Mouse (Mus musculus) neural tube, embryonic 11.5 days (tissue): ENCODE data around the gene Smarca2. TPM values are rescaled to one million over a fixed set of nuclear protein-coding genes. Genes with fewer than 3 reads are reported as not detected.
A peak's percentile ranks its signal among the peaks of the same experiment; 100 is the strongest.
"Not testable (repeated sequence)": the region's sequence is repeated elsewhere in the genome, so short reads cannot be mapped to it uniquely, and the experiment has no call there.

Experiments
- ATAC-seq: fragments of 200-750 bp; cut with Nextera tagmentation; 2 replicates; pipeline ENCODE4 v1.8.0; 2017; ENCODE audit warnings: moderate number of reproducible peaks, mild to moderate bottlenecking, moderate TSS enrichment, moderate library complexity; ENCODE audit not compliant: insufficient read depth, low FRiP score, low TSS enrichment
- DNase-seq: peaks from one replicate; pipeline ENCODE4 v3.0.0-alpha.2; 2015; ENCODE audit warnings: low spot score
- H3K27ac ChIP-seq: fragments of 300-500 bp; sonication (generic); 2 replicates; pipeline ENCODE4 v1.5.1; 2014; ENCODE audit warnings: low read depth, mild to moderate bottlenecking, low read length
- H3K27me3 ChIP-seq: fragments of 300-500 bp; sonication (generic); 2 replicates; pipeline ENCODE4 v1.6.1; 2014; ENCODE audit warnings: mild to moderate bottlenecking, low read length, mixed read lengths; ENCODE audit not compliant: control insufficient read depth, insufficient read depth
- H3K36me3 ChIP-seq: fragments of 300-500 bp; sonication (generic); 2 replicates; pipeline ENCODE4 v1.6.1; 2014; ENCODE audit warnings: mild to moderate bottlenecking, low read length, moderate library complexity, mixed read lengths; ENCODE audit not compliant: control insufficient read depth, insufficient read depth
- H3K4me1 ChIP-seq: fragments of 300-500 bp; sonication (generic); 2 replicates; pipeline ENCODE4 v1.6.1; 2014; ENCODE audit warnings: low read length, mixed read lengths; ENCODE audit not compliant: control insufficient read depth, insufficient read depth
- H3K4me2 ChIP-seq: fragments of 300-500 bp; sonication (generic); 2 replicates; pipeline ENCODE4 v1.6.1; 2014; ENCODE audit warnings: low read depth, mild to moderate bottlenecking, moderate library complexity
- H3K4me3 ChIP-seq: fragments of 300-500 bp; sonication (generic); 2 replicates; pipeline ENCODE4 v1.5.1; 2014; ENCODE audit warnings: low read depth, low read length
- H3K9ac ChIP-seq: fragments of 300-500 bp; sonication (generic); 2 replicates; pipeline ENCODE4 v1.6.1; 2014; ENCODE audit warnings: mild to moderate bottlenecking, low read length
- H3K9me3 ChIP-seq: fragments of 300-500 bp; sonication (generic); 2 replicates; pipeline ENCODE4 v1.6.1; 2016; ENCODE audit warnings: low read length; ENCODE audit not compliant: control insufficient read depth
- WGBS: fragments of 180-500 bp; shearing (Covaris S2); extraction: QIAGEN DNeasy Blood & Tissue Kit; methylation state at CpG from one replicate; pipeline ENCODE4 v1.1.7; 2014; 5-methylcytosine and 5-hydroxymethylcytosine counted together
- polyA plus RNA-seq: library from polyadenylated mRNA; unstranded; fragments of >200 nt; fragmentation: Nextera tagmentation; extraction: Ambion mirVana; gene quantifications from 2 replicates; pipeline ENCODE4 v1.2.1, GENCODE M21; 2014

Gene Smarca2
- polyA plus RNA-seq, 1 experiment from 2014 or later, result 26.1 TPM

DNA sequence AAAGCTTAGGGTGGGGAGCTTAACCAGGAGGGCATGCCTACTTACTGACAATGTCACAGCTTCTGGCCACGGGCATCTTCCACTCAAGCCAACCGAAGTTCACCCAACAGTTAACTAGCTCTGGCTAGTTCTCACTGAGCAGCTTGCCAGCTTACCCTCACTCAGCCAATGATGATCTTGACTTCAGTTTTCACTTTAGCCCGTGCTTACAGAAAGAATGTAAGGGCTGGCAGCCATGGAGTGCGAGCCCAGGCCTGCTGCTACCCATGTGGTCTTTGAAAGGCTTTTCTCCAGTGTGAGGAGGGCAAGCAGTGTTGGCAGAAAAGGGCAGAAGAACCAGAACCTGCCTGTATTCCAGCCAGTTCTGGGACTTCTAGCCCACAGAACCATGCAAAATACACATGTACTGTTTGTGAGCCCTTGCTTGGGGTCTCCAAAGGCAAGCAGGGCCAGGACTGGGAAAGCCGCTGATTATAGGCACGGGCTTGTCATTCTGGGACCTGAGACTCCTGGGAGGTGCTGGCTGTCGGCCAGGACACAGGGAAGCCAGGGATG is 128.8 kb downstream of the Smarca2 start:
- no peak overlapping the region for H3K27ac ChIP-seq
- DNase-seq (no peak), ATAC-seq (no peak)
- H3K36me3 ChIP-seq, result no peaks in the 10 kb centered on the region
- H3K27me3 ChIP-seq, result no peaks in the 10 kb centered on the region
- no peak overlapping the region for H3K4me3 ChIP-seq
- H3K9me3 ChIP-seq, result no peaks in the 10 kb centered on the region
- 0 out of 2 replicates have a peak, but pooled peaks cover 5% of the 10 kb centered on the region for H3K4me1 ChIP-seq
- no peak overlapping the region for H3K4me2 ChIP-seq
- no peak overlapping the region for H3K9ac ChIP-seq
- WGBS, result 76% methylated on average over 7 of the region's 7 CpGs

DNA sequence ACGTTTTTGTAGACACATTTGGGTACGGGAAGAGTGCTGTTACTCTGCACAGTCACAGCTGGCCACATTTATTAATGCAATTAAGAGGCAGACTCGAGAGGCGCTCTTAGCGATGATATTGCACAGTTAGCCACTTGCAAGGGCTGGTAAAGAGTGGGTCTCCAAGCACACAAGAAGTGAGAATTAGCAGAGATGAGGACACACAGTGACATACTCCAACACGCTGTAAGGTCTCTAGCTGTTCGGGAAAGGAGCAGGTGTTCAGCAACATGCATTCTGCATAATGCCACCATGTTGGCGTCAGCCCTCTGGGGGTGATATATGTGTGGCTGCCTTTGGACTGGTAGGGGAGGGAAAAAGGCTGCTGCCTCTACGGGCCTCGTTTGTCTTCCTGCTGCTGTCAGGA is 129.9 kb downstream of the Smarca2 start:
- Histone ChIP-seq H3K4me3 (no peak overlapping the region), H3K36me3 (no peaks in the 10 kb centered on the region), H3K9ac (no peak overlapping the region), H3K9me3 (no peaks in the 10 kb centered on the region), H3K27me3 (no peaks in the 10 kb centered on the region), H3K27ac (no peak overlapping the region), H3K4me1 (0 out of 2 replicates have a peak, but pooled peaks cover 5% of the 10 kb centered on the region), H3K4me2 (no peak overlapping the region)
- 66% methylated on average over 10 of the region's 10 CpGs for WGBS
- 0 out of 2 replicates have a peak, but pooled peaks have one; percentile 60 for ATAC-seq
- DNase-seq, result peak; percentile 17

DNA sequence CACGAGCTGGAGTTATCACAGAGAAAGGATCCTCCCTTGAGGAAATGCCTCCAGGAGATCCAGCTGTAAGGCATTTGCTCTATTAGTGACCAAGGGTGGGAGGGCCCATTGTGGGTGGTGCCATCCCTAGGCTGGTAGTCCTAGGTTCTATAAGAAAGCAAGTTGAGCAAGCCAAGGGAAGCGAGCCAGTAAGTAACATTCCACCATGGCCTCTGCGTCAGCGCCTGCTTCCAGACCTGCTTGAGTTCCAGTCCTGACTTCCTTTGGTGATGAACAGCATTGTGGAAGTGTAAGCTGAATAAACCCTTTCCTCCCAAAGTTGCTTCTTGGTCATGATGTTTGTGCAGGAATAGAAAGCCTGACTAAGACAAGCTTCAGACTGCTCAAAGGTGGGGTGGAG is 140.2 kb downstream of the Smarca2 start:
- H3K36me3 ChIP-seq, H3K4me2 ChIP-seq, H3K4me3 ChIP-seq, DNase-seq, H3K9ac ChIP-seq, H3K4me1 ChIP-seq, H3K27me3 ChIP-seq, ATAC-seq, H3K27ac ChIP-seq, H3K9me3 ChIP-seq: not testable (repeated sequence)
- WGBS, result 94% methylated on average over 4 of the region's 4 CpGs

DNA sequence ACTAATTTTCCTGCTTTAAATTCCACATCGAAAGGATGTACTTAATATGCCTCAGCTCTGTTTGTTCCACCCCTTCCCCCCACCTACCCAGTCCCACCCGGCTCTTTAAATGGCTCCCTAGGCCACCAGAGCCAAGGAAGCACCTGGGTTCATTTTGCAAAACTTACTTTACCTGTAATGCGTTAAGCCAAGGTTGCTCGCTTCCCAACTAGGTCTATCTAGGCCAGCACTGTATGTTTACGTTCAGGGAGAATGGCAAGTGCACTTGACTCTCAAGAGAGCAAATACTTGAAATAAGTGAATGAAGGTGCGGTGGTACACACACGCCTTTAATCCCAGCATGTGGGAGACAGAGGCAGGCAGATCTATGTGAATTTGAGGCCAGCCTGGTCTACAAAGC is 140.7 kb downstream of the Smarca2 start:
- ATAC-seq, result no peak
- no peak overlapping the region for H3K9ac ChIP-seq

DNA sequence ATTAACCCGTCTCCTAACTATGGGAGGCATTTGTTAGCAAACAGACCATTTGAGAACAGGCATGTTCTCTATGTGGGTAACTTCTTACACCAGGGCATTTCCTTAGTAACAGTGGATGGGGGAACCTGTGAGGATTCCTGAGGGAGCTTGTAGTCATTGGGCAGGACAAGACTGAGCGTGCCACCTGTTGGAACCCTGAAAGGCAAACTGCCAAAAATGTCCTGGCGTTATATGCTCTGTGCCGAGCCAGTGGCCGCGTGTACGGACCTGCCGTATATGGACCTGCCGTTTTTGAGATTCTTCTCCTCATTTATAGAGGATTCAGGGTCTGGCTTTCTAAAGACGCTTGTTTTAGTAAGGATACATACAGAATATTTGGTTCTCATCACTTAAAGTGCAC is 141.4 kb downstream of the Smarca2 start:
- no peaks in the 10 kb centered on the region for H3K9me3 ChIP-seq
- H3K4me2 ChIP-seq, result no peak overlapping the region
- 88% methylated on average over 10 of the region's 10 CpGs for WGBS
- H3K27ac ChIP-seq, result no peak overlapping the region
- H3K27me3 ChIP-seq, result no peaks in the 10 kb centered on the region
- no peak overlapping the region for H3K4me3 ChIP-seq
- peaks cover 5% of the 10 kb centered on the region; the same call in 1 of the 2 replicates for H3K4me1 ChIP-seq
- H3K9ac ChIP-seq, result no peak overlapping the region
- DNase-seq, result no peak
- H3K36me3 ChIP-seq, result no peaks in the 10 kb centered on the region
- ATAC-seq, result no peak

More for the DNA sequence above, 140.7 kb downstream of the Smarca2 start:
- Histone ChIP-seq H3K4me3 (no peak overlapping the region), H3K4me1 (peaks cover 5% of the 10 kb centered on the region; the same call in 1 of the 2 replicates), H3K4me2 (no peak overlapping the region), H3K27ac (no peak overlapping the region), H3K9me3 (no peaks in the 10 kb centered on the region), H3K36me3 (no peaks in the 10 kb centered on the region), H3K27me3 (no peaks in the 10 kb centered on the region)
- 95% methylated on average over 7 of the region's 7 CpGs for WGBS
- no peak for DNase-seq

DNA sequence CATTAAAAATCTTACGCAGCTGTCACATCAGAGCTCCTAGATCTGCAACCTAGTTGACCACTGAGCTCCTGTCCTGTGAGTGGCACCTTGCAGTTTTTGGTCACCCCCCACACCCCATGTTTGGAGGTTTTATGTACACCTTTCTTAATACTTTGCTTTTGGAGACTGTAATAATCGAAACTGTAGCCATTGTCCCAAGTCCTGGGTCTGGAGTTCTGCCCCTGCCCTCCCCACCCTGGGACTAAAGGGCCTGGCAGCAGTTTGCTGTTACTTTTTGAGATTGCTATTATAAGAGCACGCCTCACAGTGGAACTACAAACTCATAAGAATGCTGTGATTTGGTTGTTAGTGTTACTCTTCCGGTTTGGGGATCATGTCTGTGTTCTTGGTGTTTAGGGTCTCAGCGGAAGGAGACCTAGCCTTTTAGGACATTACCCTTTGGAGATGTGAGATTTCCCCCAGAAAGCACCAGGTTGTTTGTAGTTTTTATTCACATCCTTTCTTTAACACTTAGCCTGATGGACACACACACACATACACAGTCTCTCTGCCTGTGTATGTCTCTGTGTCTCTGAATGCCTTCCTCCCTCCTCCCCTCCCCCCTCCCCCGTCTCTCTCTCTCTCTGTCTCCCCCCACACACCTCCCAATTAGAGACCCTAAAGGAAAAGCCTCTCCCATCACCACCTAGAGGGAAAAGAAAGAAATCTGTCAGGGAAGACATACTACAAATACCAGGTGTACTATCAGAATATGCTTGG is 142.0 kb downstream of the Smarca2 start:
- WGBS, result 58% methylated on average over 6 of the region's 6 CpGs
- ATAC-seq (peak; percentile 14; the same call in 1 of the 2 replicates), DNase-seq (no peak)
- peak overlapping the region; percentile 66 for H3K9ac ChIP-seq
- H3K4me2 ChIP-seq, result peak overlapping the region; percentile 49
- H3K4me3 ChIP-seq, result peak overlapping the region; percentile 31; the same call in 1 of the 2 replicates
- H3K27me3 ChIP-seq, result no peaks in the 10 kb centered on the region
- no peaks in the 10 kb centered on the region for H3K36me3 ChIP-seq
- H3K4me1 ChIP-seq, result peaks cover 5% of the 10 kb centered on the region; the same call in 1 of the 2 replicates
- peak overlapping the region; percentile 97 for H3K27ac ChIP-seq
- H3K9me3 ChIP-seq, result no peaks in the 10 kb centered on the region

DNA sequence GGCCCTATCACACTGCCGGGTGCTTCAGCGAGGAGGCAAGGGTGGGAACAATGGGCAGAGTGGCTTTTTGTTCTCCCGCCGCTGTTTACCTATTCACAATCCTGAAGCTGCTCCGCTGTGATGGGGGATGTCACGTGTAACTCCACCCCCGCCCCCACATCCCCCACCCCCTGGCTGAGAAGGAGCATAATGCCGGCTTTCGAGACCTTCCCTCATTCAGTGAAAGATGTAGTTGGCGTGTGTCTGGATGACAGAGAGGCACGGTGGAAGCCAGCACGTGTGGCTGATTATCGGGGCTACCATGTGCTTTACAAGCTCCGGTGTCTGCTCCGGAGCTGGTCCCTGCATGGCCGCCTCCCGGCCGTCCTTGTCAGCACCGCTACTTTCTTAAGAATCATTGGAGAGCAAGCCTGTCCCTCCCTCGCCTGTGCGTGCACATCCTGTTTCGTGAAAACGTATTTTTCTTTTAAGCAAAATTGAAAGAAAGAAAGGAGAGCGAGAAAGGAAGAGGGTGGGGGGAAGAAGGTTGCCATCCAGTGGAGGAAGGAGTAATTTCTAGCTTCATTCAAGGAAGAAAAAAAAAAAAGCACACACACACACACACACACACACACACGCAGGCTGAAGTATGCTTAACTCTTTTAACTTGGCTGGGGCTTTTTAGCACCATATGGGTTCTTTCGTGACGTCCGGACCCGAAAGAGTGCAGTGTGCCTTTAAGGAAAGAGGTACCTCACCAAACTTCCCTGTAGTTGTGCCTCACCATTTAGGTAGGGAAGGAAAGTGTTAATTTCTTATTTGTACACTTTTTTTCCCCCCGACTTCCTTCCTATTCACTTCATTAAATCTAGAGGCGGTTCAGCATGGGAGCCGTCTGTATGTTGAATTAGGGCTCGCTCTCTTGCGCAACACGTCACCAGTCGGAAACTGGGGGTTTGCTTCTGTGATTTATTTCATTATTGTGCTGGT is 143.0 kb downstream of the Smarca2 start:
- Histone ChIP-seq H3K9me3 (no peaks in the 10 kb centered on the region), H3K27ac (peak overlapping the region; percentile 97), H3K4me2 (peak overlapping the region; percentile 49), H3K36me3 (no peaks in the 10 kb centered on the region), H3K4me1 (peaks cover 5% of the 10 kb centered on the region; the same call in 1 of the 2 replicates), H3K4me3 (peak overlapping the region; percentile 31), H3K9ac (peak overlapping the region; percentile 66), H3K27me3 (no peaks in the 10 kb centered on the region)
- DNase-seq, result peak; percentile 84
- under 1% methylated on average over 36 of the region's 36 CpGs for WGBS
- ATAC-seq, result peak; percentile 91

DNA sequence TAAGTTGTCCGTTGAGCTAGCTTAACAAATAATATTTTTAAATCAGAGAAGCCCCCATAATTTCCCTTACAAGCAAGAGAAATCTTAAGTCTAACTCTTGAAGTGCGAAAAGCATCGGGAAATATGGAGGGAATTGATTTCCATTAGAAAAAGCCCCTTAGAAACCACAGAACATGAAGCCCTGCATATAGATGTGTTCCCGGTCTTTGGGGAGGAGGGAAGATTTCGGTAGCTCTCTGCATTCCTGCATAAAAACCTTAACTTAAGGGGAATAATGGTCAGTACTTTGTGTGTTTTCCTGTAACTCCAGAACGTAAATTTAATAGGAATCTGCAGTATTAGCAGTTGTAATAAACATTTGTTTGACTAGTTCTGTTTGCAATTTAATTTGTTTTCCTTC is 143.8 kb downstream of the Smarca2 start:
- DNase-seq (no peak), ATAC-seq (no peak)
- Histone ChIP-seq H3K4me2 (peak overlapping the region; percentile 49), H3K4me1 (peaks cover 5% of the 10 kb centered on the region; the same call in 1 of the 2 replicates), H3K9me3 (no peaks in the 10 kb centered on the region), H3K4me3 (peak overlapping the region; percentile 31), H3K9ac (peak overlapping the region; percentile 66), H3K27me3 (no peaks in the 10 kb centered on the region), H3K27ac (peak overlapping the region; percentile 97), H3K36me3 (no peaks in the 10 kb centered on the region)
- WGBS, result 1% methylated on average over 6 of the region's 6 CpGs
